Mouse (Mus musculus) liver, embryonic 13.5 days (tissue): ENCODE data around the gene Abcc8. TPM values are rescaled to one million over a fixed set of nuclear protein-coding genes. Genes with fewer than 3 reads are reported as not detected.

Experiments
- ATAC-seq: fragments of 200-750 bp; cut with Nextera tagmentation; 2 replicates; pipeline ENCODE4 v1.8.0; 2017; ENCODE audit warnings: low read depth, mild to moderate bottlenecking, moderate number of reproducible peaks, moderate library complexity
- DNase-seq: peaks from one replicate; pipeline ENCODE4 v3.0.0; 2022
- H3K27ac ChIP-seq: fragments of 300-500 bp; sonication (generic); 2 replicates; pipeline ENCODE4 v1.5.1; 2015; ENCODE audit warnings: moderate library complexity, mild to moderate bottlenecking, inconsistent platforms
- H3K27me3 ChIP-seq: fragments of 300-500 bp; sonication (generic); 2 replicates; pipeline ENCODE4 v1.6.1; 2015; ENCODE audit warnings: mild to moderate bottlenecking, inconsistent platforms
- H3K36me3 ChIP-seq: fragments of 300-500 bp; sonication (generic); 2 replicates; pipeline ENCODE4 v1.6.1; 2015; ENCODE audit warnings: mild to moderate bottlenecking, inconsistent platforms
- H3K4me1 ChIP-seq: fragments of 300-500 bp; sonication (generic); replicated peaks from 2 replicates; pipeline ENCODE4 v1.6.1; 2015; ENCODE audit warnings: inconsistent platforms
- H3K4me2 ChIP-seq: fragments of 300-500 bp; sonication (generic); 2 replicates; pipeline ENCODE4 v1.6.1; 2015; ENCODE audit warnings: inconsistent platforms, mild to moderate bottlenecking, moderate library complexity
- H3K4me3 ChIP-seq: fragments of 300-500 bp; sonication (generic); replicated peaks from 2 replicates; pipeline ENCODE4 v1.5.1; 2015; ENCODE audit warnings: mild to moderate bottlenecking, inconsistent platforms
- H3K9ac ChIP-seq: fragments of 300-500 bp; sonication (generic); 2 replicates; pipeline ENCODE4 v1.6.1; 2015; ENCODE audit warnings: mild to moderate bottlenecking, inconsistent platforms
- H3K9me3 ChIP-seq: fragments of 300-500 bp; sonication (generic); replicated peaks from 2 replicates; pipeline ENCODE4 v1.6.1; 2016; ENCODE audit warnings: inconsistent platforms
- WGBS: fragments of 180-500 bp; shearing (Covaris S2); methylation state at CpG from one replicate; pipeline ENCODE4 v1.1.7; 2015; ENCODE audit not compliant: insufficient replicate concordance; 5-methylcytosine and 5-hydroxymethylcytosine counted together
- polyA plus RNA-seq: library from polyadenylated mRNA; unstranded; fragments of >200 nt; fragmentation: Nextera tagmentation; extraction: Ambion mirVana; gene quantifications from 2 replicates; pipeline ENCODE4 v1.2.1, GENCODE M21; 2015

Abcc8 gene
- polyA plus RNA-seq, 1 experiment from 2014 or later, result 0.24 TPM

DNA sequence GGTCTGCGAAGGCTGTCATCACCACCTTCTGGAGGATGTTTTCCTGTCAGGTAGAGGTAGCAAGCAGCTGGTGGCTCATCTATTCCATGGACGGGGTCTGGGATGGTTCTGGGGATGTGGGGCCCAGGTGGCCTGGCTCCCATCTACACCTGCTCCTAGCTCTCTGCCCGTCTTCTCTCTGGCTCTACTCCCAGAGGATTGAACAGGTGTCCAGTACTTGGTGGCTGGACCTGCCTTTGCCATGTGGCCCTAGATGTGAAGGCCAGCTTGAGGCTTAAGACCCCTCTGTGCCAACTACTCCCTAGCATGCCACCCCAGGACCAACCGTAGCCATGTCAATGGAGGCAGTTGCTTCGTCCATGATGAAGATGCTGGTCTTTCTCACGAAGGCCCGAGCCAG is 74.3 kb downstream of the Abcc8 start:
- Histone ChIP-seq H3K4me1 (peaks cover 4% of the 10 kb centered on the region; the same call in 1 of the 2 replicates), H3K9ac (no peak overlapping the region), H3K4me3 (no peak overlapping the region), H3K4me2 (no peak overlapping the region), H3K36me3 (no peaks in the 10 kb centered on the region), H3K9me3 (no peaks in the 10 kb centered on the region), H3K27me3 (peaks cover 2% of the 10 kb centered on the region; the same call in 1 of the 2 replicates), H3K27ac (no peak overlapping the region)
- ATAC-seq (no peak), DNase-seq (no peak)
- 74% methylated on average over 7 of the region's 7 CpGs for WGBS

DNA sequence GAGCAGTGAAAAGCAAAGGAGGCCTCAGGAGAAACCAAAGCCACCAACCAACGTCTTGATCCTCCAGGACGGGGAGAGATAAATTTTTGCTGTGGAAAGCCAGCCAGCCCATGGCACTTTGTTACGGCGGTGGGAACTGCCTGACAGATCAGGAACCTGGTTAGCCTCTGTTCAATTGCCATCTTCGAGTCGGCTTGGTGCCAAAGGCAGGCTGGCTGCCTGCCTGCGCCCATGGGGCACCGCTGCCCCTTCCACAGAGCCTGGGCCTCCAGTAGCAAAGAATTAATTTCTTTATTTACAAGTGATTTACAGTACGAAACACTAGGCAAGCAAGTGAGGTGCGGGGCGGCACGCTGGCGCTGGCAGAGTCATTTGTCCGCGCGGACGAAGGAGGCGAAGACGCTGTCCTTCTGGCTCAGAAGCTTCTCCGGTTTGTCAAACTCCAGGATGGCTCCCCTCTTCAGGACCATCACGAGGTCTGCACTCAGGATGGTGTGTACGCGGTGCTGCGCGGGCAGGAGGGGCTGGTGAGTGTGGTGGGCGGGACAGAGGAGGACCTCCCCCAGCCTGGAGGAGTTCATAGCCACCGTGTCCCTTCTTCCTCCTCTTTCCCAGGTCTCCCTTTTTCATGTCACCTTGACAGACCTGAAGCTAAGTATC is 75.4 kb downstream of the Abcc8 start:
- Histone ChIP-seq H3K27me3 (peaks cover 12% of the 10 kb centered on the region), H3K4me2 (no peak overlapping the region), H3K9ac (no peak overlapping the region), H3K27ac (no peak overlapping the region), H3K36me3 (no peaks in the 10 kb centered on the region), H3K9me3 (no peaks in the 10 kb centered on the region), H3K4me3 (no peak overlapping the region), H3K4me1 (peaks cover 6% of the 10 kb centered on the region; the same call in 1 of the 2 replicates)
- ATAC-seq (no peak), DNase-seq (no peak)
- 72% methylated on average over 27 of the region's 27 CpGs for WGBS

DNA sequence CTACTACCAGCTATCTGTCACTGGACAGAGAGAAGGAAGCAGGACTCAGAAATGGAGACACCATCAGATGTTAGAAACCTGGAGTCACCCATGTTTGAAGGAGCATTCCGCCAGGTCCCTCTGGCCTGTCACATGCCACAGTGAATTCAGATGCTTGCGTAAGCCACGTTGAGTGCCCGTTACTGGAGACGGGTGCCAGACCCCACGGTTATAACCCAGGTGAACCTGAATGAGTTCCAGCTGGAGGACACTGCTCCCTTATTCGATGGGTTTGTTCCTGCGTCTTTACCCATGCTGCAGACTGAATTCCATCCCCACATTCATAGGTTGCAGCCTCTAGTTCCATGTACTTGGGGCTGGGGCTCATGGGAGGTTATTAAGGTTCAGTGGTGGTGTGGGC is 76.1 kb downstream of the Abcc8 start:
- Histone ChIP-seq H3K9me3 (no peaks in the 10 kb centered on the region), H3K4me2 (no peak overlapping the region), H3K27ac (no peak overlapping the region), H3K9ac (no peak overlapping the region), H3K4me1 (peaks cover 6% of the 10 kb centered on the region; the same call in 1 of the 2 replicates), H3K27me3 (peaks cover 19% of the 10 kb centered on the region), H3K36me3 (no peaks in the 10 kb centered on the region), H3K4me3 (no peak overlapping the region)
- DNase-seq, result no peak
- no peak for ATAC-seq
- WGBS, result 77% methylated on average over 8 of the region's 8 CpGs

DNA sequence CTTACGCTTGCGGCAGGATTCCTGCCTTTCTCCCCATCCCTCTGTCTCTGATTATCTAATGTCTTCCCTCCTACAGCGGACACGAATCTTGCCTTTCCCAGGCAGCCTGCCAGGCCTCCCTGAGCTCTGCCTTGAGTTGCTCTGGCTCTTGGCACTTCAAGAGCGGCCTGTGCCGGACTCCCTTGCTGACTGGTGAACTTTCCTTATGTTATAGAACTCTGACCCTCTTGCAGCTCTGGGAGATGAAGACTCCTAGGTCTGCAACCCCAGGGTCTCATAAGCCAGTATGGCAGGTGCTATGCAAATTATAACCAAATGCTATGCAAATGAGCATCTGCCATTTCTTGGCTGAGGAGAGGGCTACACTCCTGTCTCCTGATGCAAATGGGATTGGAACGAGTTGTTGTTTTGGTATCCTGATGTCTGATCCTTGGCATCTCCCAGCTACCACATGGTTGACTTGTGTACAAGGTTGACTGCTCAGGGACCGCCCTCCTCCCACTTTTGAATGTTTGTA is 76.7 kb downstream of the Abcc8 start:
- no peak overlapping the region for H3K4me3 ChIP-seq
- H3K27me3 ChIP-seq, result peaks cover 23% of the 10 kb centered on the region
- DNase-seq (no peak), ATAC-seq (no peak)
- H3K9me3 ChIP-seq, result no peaks in the 10 kb centered on the region
- peaks cover 6% of the 10 kb centered on the region; the same call in 1 of the 2 replicates for H3K4me1 ChIP-seq
- no peaks in the 10 kb centered on the region for H3K36me3 ChIP-seq
- 69% methylated on average over 8 of the region's 8 CpGs for WGBS
- H3K27ac ChIP-seq, result no peak overlapping the region
- no peak overlapping the region for H3K9ac ChIP-seq
- H3K4me2 ChIP-seq, result no peak overlapping the region

DNA sequence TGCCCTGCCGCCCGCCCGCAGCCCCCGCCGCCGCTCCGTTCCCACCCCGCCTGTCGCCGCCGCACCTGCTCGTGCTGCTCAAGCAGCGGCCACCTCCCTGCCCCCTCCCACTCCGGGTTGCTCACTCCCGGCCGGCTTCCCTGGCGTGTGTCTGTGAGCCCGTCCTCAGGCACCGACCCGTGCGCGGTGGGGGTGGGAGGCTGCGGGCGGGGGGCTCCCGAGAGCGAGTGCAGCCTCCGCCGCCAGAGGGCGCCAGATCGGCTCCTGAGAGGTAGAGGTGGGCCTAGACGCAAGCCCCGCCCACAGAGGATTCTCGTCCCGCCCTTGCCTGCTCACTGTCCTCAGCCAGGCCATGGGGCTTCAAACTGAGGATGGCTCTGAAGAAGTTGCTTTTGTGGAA is 79.3 kb downstream of the Abcc8 start, which contains the start of gene Kcnj11:
Gene Kcnj11 (minus strand): TSS at position 202 of the 400 bp plus-strand sequence.
- Histone ChIP-seq H3K4me3 (peak within 1 kb of the TSS; percentile 44), H3K36me3 (no peaks in the 10 kb centered on the region), H3K27me3 (peaks cover 33% of the 10 kb centered on the region), H3K27ac (no peak within 1 kb of the TSS), H3K9me3 (no peaks in the 10 kb centered on the region), H3K4me1 (peaks cover 6% of the 10 kb centered on the region; the same call in 1 of the 2 replicates), H3K9ac (no peak within 1 kb of the TSS), H3K4me2 (peak within 1 kb of the TSS; percentile 66)
- peak; percentile 64 for ATAC-seq
- peak; percentile 63 for DNase-seq
- under 1% methylated on average over 34 of the region's 34 CpGs for WGBS

DNA sequence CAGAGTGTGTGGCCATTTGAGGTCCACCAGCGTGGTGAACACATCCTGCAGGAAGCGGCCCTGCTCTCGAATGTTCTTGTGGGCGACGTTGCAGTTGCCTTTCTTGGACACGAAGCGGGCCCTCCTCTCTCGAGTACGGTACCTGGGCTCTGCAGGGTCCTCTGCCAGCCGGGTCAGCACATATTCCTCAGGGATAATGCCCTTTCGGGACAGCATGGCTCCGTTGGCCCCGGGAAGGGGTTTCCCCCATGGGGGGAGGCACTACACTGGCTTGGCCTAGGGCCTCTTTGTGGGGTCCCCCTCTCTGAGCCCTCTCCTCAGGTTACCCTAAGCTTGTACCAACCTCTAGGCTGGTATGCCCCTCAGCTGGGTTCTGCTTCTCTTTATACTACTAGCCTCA is 80.2 kb downstream of the Abcc8 start:
- Histone ChIP-seq H3K4me3 (no peak overlapping the region), H3K4me1 (peaks cover 6% of the 10 kb centered on the region; the same call in 1 of the 2 replicates), H3K4me2 (no peak overlapping the region), H3K9me3 (no peaks in the 10 kb centered on the region), H3K9ac (no peak overlapping the region), H3K36me3 (no peaks in the 10 kb centered on the region), H3K27ac (no peak overlapping the region), H3K27me3 (peaks cover 41% of the 10 kb centered on the region)
- ATAC-seq, result no peak
- DNase-seq, result no peak
- WGBS, result 49% methylated on average over 13 of the region's 13 CpGs

DNA sequence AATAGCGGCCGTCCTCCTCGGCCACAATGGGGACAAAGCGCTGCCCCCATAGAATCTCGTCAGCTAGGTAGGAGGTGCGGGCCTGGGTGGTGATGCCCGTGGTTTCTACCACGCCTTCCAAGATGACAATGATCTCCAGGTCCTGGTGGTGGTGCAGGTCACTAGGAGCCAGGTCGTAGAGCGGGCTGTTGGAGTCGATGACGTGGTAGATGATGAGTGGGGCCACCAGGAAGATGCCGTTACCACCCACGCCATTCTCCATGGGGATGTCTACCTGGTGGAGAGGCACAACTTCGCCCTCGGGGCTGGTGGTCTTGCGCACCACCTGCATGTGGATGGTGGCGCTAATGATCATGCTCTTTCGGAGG is 80.9 kb downstream of the Abcc8 start:
- H3K27me3 ChIP-seq, result peaks cover 48% of the 10 kb centered on the region
- DNase-seq, result no peak
- no peaks in the 10 kb centered on the region for H3K36me3 ChIP-seq
- no peaks in the 10 kb centered on the region for H3K9me3 ChIP-seq
- WGBS, result 76% methylated on average over 19 of the region's 19 CpGs
- no peak overlapping the region for H3K9ac ChIP-seq
- no peak overlapping the region for H3K4me2 ChIP-seq
- ATAC-seq, result no peak
- H3K4me1 ChIP-seq, result peaks cover 6% of the 10 kb centered on the region; the same call in 1 of the 2 replicates
- no peak overlapping the region for H3K4me3 ChIP-seq
- no peak overlapping the region for H3K27ac ChIP-seq

DNA sequence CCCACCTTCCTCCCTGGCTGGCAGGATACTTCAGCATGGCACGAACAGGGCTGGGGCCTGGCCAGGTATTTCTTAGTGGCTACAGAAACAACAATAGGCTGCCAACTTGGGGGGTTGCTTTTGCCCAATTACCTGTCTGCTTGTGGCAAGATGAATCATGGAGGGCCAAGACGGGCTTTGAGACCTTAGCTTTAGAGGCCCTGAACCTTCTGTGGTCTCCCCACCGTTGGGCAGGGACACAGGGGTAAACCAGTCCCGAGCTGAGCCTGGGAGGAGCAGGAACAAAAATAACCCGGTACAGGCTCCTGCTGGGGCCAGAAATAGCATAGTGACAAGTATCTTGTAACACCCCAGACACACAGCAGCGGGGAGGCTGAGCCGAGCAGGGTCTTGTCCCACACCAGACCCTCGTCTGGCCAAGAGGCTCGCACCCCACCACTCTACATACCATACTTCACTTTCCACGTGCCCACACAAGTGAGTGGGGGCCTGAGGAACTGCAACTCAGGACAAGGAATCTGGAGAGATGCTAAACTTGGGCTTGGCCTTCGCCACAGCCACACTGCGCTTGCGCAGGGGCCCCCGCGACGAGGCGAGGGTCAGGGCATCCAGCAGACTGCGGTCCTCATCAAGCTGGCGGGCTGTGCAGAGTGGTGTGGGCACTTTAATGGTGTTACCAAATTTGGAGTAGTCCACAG is 81.5 kb downstream of the Abcc8 start:
- Histone ChIP-seq H3K4me2 (no peak overlapping the region), H3K27me3 (peaks cover 53% of the 10 kb centered on the region), H3K9me3 (no peaks in the 10 kb centered on the region), H3K4me3 (no peak overlapping the region), H3K4me1 (peaks cover 6% of the 10 kb centered on the region; the same call in 1 of the 2 replicates), H3K9ac (no peak overlapping the region), H3K27ac (no peak overlapping the region), H3K36me3 (no peaks in the 10 kb centered on the region)
- no peak for DNase-seq
- WGBS, result 65% methylated on average over 19 of the region's 19 CpGs
- ATAC-seq, result no peak

DNA sequence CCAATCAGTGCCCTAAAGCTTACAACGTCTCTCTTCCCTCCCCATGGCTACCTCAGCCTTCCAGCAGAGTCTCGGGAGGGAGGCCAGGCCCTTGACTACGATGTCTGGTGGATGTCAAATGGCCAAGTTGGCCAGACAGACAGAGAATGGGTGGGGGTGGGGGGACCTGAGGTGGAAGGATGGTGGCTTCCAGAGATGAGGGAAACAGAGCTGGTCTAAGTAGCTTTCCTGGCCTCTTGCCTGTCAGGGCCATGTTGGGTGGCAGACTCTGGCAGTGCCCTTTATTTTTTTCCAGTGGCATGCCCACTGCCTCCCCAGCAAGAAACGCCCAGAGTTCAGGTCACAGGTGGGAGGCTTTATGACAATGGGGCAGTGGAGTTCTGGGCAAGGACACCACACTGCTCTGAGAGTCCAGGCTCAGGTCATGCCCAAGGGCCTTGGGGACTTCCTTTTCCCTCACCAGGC is 82.5 kb downstream of the Abcc8 start:
- Histone ChIP-seq H3K4me3 (no peak overlapping the region), H3K9me3 (no peaks in the 10 kb centered on the region), H3K36me3 (no peaks in the 10 kb centered on the region), H3K9ac (no peak overlapping the region), H3K4me1 (peaks cover 6% of the 10 kb centered on the region; the same call in 1 of the 2 replicates), H3K27ac (no peak overlapping the region), H3K27me3 (peaks cover 59% of the 10 kb centered on the region), H3K4me2 (no peak overlapping the region)
- ATAC-seq, result no peak
- WGBS, result 51% methylated on average over 4 of the region's 4 CpGs
- DNase-seq, result no peak

DNA sequence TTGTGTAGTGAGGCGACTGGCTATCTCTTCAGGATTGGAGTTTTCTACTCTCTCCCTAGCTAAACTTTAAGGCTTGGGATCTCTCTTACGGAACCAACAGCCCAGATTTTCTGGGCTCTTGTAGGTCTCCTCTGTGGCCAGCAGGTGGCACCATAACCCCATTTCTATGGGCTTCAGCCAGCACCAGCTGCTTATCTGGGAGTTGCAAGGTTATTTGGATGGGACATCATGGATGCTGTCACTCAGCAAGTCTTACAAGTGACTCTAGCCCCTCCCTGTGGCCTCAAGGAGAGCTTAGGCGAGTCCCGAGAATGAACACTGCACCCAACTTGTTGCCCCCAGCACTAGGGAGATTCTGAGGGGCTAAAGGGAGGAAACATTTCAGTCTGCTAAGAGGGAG is 83.7 kb downstream of the Abcc8 start:
- DNase-seq (peak; percentile 36), ATAC-seq (no peak)
- H3K36me3 ChIP-seq, result no peaks in the 10 kb centered on the region
- peaks cover 59% of the 10 kb centered on the region for H3K27me3 ChIP-seq
- no peak overlapping the region for H3K4me3 ChIP-seq
- H3K9me3 ChIP-seq, result no peaks in the 10 kb centered on the region
- H3K4me2 ChIP-seq, result no peak overlapping the region
- no peak overlapping the region for H3K27ac ChIP-seq
- no peak overlapping the region for H3K9ac ChIP-seq
- H3K4me1 ChIP-seq, result peaks cover 6% of the 10 kb centered on the region; the same call in 1 of the 2 replicates
- WGBS, result 2% methylated on average over 4 of the region's 4 CpGs

DNA sequence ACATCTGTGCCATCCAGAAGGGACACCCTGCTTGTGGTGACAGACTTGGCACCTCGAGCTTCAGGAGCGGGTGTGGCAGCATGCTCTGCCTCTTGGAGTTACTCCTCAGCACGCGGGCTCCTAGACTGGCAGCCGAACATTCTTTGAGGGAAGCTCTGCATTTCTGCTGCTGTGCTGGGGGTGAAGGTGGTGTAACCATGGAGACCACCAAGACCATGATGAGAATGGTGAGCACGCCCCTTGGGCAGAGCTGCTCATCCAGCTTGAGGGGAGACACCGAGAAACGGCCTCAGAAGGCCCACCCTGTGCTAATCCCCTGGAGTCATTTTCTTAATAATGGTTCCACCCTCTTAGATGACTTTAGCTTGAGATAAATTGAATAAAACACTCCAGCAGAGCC is 87.0 kb downstream of the Abcc8 start:
- H3K9me3 ChIP-seq, result no peaks in the 10 kb centered on the region
- peaks cover 36% of the 10 kb centered on the region for H3K27me3 ChIP-seq
- 49% methylated on average over 8 of the region's 8 CpGs for WGBS
- no peaks in the 10 kb centered on the region for H3K36me3 ChIP-seq
- ATAC-seq (no peak), DNase-seq (no peak)
- no peak overlapping the region for H3K9ac ChIP-seq
- no peak overlapping the region for H3K4me2 ChIP-seq
- H3K4me1 ChIP-seq, result no peaks in the 10 kb centered on the region
- H3K27ac ChIP-seq, result no peak overlapping the region
- no peak overlapping the region for H3K4me3 ChIP-seq
